In the genomic region with DNA sequence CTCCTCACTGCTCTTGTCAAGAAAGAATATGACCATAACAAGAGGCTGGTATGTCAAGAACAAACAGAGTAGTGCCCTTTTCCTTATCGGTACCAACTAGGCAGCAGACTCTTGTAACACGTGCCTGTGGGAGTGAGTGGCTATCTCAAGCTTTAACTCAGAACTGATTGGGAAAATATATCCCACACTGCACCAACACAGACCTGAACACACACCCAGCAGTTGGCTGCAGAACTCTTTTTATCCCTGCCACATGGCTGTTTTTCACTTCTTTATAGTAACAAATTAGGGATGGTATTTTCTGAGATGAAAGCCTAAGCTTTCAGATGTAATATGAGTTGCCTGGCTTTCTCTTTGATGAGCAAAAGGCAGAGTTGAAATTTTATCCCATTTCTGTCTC, we compare ENCODE assay signal across 20 mouse cellular contexts.
"Had no signal": no experiment of that assay in that cellular context is flagged by ENCODE, and none has a peak within 500 bp of the region (broad histone marks: within the 10 kb centered on the region; RNA-seq: fewer than 3 reads in every experiment).

No protein-coding gene starts in this region.

- H3K27ac ChIP-seq: limb, embryonic 12.5 days; limb, embryonic 15.5 days; liver, embryonic 14.5 days; macrophage; midbrain, embryonic 12.5 days; neural tube, embryonic 13.5 days; stomach, embryonic 15.5 days had no signal

- H3K4me1 ChIP-seq: midbrain, embryonic 12.5 days; stomach, embryonic 15.5 days had no signal

- H3K4me3 ChIP-seq: limb, embryonic 12.5 days; limb, embryonic 15.5 days; midbrain, embryonic 12.5 days; myocyte; neural tube, embryonic 13.5 days; stomach, embryonic 15.5 days had no signal

- DNase-seq: kidney, adult 18-20 months; kidney, adult 9 months; kidney, postnatal 14 days; layer of hippocampus, adult 9-11 months; liver, postnatal 0 days; retina, postnatal 1 day; spleen, adult 18-20 months; thymus, postnatal 25 days had no signal

- ATAC-seq: liver, postnatal 0 days; lung, postnatal 0 days; midbrain, embryonic 16.5 days had no signal

- H3K9me3 ChIP-seq: limb, embryonic 12.5 days; limb, embryonic 15.5 days; midbrain, embryonic 12.5 days; neural tube, embryonic 13.5 days; stomach, embryonic 15.5 days had no signal

- H3K4me2 ChIP-seq: limb, embryonic 12.5 days; limb, embryonic 15.5 days; liver, embryonic 11.5 days; lung, embryonic 14.5 days; midbrain, embryonic 12.5 days; neural tube, embryonic 13.5 days; stomach, embryonic 15.5 days had no signal

- H3K27me3 ChIP-seq: limb, embryonic 12.5 days; limb, embryonic 15.5 days; midbrain, embryonic 12.5 days; neural tube, embryonic 13.5 days; stomach, embryonic 15.5 days had no signal

- H3K9ac ChIP-seq: limb, embryonic 12.5 days; limb, embryonic 15.5 days; liver, embryonic 14.5 days; liver, postnatal 0 days; lung, embryonic 14.5 days; midbrain, embryonic 12.5 days; neural tube, embryonic 13.5 days; stomach, embryonic 15.5 days had no signal
